Mouse (Mus musculus): ENCODE data around the gene Mfsd4b5.

DNA sequence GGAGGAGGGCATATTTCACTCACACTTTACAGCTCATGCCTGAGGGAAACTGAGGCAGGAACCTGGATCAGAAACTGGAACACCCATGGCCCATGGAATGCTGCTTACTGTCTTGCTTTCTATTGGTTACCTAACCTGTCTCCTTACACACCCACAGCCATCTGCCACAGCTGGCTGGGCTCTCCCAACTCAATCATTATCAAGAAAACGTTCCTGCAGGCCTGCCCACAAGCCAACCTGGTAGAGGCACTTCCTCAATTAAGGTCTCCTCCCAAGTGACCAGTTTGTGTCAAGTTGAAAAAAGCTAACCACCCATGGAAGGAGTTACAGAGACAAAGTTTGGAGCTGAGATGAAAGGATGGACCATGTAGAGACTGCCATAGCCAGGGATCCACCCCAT is 24.5 kb downstream of the Mfsd4b5 start:
- TF ChIP-seq CTCF (IDR thresholded peaks at IDR 0.05; ENCODE audit: low read depth, low read length) = no peak
- TF ChIP-seq GATA1 (IDR thresholded peaks at IDR 0.05; ENCODE audit: borderline replicate concordance, low read length) = no peak
